Mouse (Mus musculus) olfactory bulb, adult 2 months (tissue): Measurements from ENCODE around the gene Mpv17.
A peak's percentile ranks its signal among the peaks of the same experiment; 100 is the strongest.

Source experiments
- CTCF ChIP-seq: fragments of 200-500 bp; IDR thresholded peaks from 2 replicates; pipeline ENCODE4 v1.5.1; 2012; ENCODE audit warnings: low read depth, mild to moderate bottlenecking, low read length, moderate library complexity; ENCODE audit not compliant: insufficient read depth
- POLR2A ChIP-seq: fragments of 200-500 bp; IDR thresholded peaks from 2 replicates; pipeline ENCODE4 v1.6.1; 2012; ENCODE audit warnings: mild to moderate bottlenecking, low read depth, low read length, moderate library complexity; ENCODE audit not compliant: insufficient read depth

DNA sequence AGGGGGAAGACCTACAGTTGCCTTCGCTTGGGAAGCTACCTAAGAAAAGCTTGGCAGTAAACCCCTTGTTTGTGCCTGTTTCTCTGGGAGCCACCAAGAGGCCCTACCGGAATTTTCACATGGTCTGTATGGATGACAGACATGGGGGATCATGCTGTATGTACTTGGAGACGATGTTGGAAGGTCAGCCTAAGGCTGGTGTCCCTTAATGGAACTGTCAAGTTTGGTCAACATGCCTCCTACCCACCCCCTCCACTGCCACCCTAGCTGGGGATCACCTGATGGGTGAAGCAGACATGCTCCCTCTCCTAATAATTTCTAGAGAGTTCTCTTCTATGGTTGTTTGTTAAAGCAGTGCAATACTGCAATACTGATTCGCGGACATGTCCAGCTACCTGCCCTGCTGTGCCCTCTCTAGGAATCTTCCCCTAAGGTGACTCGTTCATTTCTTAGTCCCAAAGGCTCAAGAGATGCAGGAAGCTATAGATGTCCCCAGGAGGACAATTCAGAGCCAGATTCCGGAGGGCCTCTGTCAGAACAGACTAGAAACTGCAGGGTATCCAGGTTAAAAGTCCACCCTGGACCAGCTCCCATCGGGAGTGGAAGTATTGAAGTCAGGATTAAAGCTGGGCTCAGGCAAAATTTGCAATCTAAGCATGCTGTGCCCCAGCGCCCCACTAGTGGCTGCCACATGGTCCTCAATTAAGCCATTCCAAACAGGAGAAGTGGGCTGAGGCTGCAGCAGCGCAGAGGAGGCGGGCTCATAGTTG, 58.2 kb downstream of the Mpv17 start:
- TF ChIP-seq CTCF, result peak; percentile 25; the same call in 1 of the 2 replicates
- no peak for TF ChIP-seq POLR2A
